Mouse (Mus musculus): ENCODE results near the gene Agap2.

DNA sequence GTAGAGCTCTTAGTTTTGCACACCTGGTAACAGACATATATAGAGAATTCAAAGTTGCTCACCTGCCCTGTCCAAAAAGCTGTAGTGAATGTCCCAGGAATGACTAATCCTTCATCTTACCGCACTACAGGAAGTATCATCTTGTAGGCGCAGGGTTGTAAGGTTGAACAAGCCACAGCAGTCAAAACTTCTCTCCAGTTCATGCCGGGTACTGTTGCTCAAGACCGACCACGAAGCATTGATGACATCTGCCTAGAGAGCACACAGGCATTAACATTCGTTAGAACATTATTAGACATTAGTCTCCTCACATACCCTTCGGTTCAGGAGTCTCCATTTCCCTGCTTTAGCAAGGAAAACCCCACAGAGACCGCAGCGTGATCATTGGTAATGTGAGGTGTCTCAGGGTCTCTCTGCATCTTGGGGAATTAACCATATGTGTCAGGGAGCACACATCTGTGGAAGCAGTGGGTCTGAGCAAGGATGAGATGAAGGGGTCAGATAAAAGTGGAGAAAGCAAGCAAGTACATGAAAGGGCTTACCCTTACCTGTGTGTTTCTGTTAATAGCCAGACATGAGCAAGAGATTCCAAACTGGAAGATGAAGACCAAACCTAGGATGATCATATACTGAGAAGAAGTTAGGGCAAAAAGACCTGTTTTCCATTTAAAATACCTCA lies 6.6 kb upstream of the Agap2 start:
- TF ChIP-seq FLI1 (IDR thresholded peaks at IDR 0.05; ENCODE audit: low read length) = no peak
- TF ChIP-seq GATA1 (IDR thresholded peaks at IDR 0.05; ENCODE audit: borderline replicate concordance, low read length) = no peak
